Mouse (Mus musculus) spleen, embryonic (tissue): Measurements from ENCODE around the gene Mmp15.
"Not testable (repeated sequence)": the region's sequence is repeated elsewhere in the genome, so short reads cannot be mapped to it uniquely, and the experiment has no call there.

Experiments used
- CTCF ChIA-PET: fragments of 350-600 bp; sonication (Branson Sonifier 250); formaldehyde crosslinking; loops from one replicate; lab custom pipeline; 2022; lab: Charles Lee

Gene Mmp15

DNA sequence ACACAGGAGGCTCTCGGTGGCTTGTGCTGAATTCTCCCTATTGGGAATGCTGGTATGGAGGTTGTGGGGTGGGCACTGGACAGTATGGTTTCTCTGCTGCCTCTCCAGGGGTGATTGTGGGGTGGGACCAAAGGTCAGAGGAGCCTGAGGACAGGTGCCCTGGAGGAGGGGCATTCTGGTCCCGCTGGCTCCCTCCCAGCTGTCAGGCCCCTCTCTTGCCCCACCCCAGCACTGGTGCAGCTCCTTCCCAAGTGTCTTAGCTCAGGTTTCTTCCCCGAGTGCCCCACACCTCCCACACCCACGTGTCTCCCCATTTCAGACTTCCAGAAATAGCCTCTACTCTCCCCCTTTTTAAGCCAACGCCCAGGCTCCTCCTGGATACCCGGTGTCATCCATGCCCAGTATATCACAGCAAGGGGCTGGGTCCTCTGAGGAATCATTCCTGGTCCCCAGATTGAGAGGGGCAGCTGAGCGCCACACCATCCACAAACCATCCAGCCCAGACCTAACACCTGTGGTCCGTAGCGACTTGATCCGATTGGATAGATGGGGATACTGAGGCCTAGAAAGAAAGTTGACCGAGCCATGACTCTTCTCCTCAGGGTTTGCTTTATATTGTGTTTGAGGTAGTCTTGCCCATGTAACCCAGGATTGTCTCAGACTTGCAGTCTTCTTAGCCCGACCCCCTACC lies 24.4 kb downstream of the Mmp15 start:
- CTCF ChIA-PET: no interaction called here

- CTCF ChIA-PET: no interaction called here
Measured at GRCm38 (mm10) chr8:95377101-95377500, 25.0 kb downstream of the Mmp15 start.

DNA sequence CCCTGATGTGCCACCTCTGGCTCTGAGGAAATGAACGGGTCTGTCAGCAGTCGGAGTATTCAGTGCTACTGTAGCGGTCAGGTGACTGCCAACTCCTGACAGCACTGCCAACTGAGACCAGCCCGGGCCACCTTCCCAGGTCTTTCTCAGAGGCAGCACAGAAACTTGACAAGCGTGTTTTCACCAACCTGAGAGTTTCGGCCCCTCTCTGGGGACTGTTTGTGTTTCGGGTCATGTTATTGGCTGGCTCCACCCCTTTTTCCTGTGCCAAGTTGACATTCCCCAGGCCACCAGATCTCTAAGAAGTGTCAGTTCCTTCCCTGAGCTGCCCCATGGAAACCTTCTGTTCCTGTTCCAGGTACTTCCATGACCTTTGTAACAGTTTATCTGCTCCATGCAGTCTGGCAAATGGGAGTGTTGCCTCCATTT lies 25.8 kb downstream of the Mmp15 start:
- CTCF ChIA-PET: interaction anchor here (0.5 to 0.6 kb wide), 2 partner anchors 24 to 63 kb away, joined by 3 to 5 read pairs; no protein-coding TSS in a partner anchor

GRCm38 (mm10) chr8:95378928-95379327 lies 26.9 kb downstream of the Mmp15 start:
- CTCF ChIA-PET: not testable (repeated sequence)

DNA sequence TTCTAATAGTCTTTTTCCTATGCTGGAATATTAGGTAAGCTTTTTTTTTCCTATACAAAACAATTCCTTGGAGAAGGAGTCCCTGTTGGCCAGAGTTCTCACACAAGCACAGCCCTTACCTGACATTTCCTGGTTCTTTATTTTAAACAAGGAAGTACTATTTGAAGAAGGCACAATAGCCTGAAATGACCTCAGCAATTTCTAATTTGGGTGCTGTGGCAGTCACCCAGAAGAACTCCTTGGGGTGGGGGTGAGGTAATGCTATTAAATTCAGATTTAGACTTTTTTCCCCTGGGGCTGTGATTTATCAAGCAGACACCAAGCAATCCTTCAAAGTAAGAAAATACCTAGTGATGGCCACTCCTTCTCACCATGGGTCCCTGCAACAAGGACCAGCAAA lies 28.9 kb downstream of the Mmp15 start:
- CTCF ChIA-PET: interaction anchor here (0.7 kb wide), 1 partner anchor 8 kb away, joined by 3 read pairs; no protein-coding TSS in a partner anchor

DNA sequence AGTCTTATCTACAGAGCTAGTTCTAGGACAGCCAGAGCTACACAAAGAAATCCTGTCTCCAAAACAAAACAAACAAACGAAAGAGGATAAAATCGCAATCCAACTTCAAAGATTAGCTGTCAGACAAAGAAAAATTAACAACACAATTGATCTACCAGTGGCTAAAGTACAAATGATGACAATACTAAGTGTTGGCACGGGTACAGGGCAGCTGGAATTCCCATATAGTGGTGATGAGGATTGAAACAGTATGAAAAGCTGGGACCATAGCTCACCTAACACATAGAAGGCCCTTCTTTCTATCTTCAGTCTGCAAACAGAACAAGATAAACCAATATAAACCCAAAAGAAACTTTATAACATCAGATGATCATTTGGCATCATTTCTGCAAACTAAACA lies 29.5 kb downstream of the Mmp15 start:
- CTCF ChIA-PET: no interaction called here

- CTCF ChIA-PET: no interaction called here
Measured at GRCm38 (mm10) chr8:95384501-95384900, 32.4 kb downstream of the Mmp15 start.

GRCm38 (mm10) chr8:95386037-95386436 lies 34.0 kb downstream of the Mmp15 start:
- CTCF ChIA-PET: no interaction called here

DNA sequence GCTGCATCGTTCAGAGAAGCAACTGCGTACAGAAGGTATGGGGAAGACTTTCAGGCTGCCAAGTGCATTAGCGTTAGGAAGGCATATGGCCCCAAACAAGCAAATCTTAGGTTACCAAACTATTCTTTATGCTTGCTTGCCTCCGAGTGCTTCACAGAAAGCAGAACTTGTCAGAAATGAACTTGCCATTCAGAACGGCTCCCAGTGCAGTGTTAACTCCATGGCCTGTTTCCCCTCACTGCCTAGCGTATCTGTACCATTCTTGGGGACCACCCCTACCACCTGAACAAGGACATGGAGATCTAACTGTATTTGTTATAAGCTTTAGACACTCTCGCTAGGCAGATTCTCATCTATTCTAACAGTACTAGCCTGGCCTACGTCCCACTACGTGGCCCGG lies 35.2 kb downstream of the Mmp15 start:
- CTCF ChIA-PET: interaction anchor here (0.5 kb wide), 1 partner anchor 99 kb away, joined by 3 read pairs; no protein-coding TSS in a partner anchor

GRCm38 (mm10) chr8:95387936-95388335 lies 35.9 kb downstream of the Mmp15 start:
- CTCF ChIA-PET: no interaction called here

DNA sequence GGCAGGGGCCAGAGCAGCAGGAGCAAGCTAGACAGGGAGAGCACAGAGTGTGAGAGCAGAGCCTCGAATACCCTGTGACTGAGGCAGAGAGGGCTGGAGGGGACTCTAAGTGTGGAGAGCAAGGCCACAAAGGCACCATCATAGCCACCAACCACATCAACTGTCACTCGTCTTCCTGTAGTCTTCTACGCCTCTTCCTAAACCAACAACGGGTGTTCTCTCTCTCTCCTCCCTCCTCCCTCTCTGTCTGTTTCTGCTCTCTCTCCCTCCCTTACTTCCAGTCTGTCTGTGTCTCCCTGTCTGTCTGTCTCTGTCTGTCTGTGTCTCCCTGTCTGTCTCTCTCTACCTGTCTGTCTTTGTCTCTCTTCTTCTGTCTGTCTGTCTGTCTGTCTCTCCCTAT lies 38.2 kb downstream of the Mmp15 start:
- CTCF ChIA-PET: no interaction called here

DNA sequence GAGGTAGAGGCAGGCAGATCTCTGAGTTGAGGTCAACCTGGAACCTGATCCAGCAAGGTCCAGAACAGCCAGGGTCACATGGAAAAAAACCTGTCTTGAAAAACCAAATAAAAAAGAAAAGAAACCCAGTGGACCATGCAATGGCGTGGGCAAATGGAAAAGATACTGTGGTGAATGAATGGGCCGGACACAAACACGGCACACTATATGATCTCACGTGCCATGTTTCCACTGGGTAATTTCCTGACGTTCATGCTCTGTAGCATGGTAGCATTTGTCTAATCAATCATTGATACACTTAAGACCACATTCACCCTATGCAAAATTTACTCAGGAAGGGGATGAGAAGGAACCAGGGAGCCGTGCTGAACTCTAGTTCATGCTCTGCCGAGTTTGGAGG lies 39.0 kb downstream of the Mmp15 start:
- CTCF ChIA-PET: no interaction called here

DNA sequence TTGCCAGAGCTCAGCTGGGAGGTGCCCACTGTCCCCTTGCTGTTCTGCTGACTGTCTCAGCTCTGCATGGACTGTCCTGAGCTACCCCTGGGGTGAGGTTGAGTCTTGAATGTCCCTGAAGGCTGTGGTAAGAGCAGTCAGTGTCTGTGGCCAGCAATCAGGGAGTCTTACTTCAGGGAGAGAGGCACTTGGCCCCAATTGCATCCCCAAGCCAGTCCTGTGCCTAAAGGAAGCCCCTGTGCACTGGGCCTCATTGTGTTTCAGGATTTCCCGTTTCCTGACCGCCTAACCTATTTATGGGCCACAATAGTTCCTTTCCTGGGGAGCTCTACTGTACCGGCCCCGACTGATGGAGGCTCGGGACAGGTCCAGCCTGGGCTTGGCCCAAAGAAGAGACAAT lies 40.5 kb downstream of the Mmp15 start:
- CTCF ChIA-PET: no interaction called here

DNA sequence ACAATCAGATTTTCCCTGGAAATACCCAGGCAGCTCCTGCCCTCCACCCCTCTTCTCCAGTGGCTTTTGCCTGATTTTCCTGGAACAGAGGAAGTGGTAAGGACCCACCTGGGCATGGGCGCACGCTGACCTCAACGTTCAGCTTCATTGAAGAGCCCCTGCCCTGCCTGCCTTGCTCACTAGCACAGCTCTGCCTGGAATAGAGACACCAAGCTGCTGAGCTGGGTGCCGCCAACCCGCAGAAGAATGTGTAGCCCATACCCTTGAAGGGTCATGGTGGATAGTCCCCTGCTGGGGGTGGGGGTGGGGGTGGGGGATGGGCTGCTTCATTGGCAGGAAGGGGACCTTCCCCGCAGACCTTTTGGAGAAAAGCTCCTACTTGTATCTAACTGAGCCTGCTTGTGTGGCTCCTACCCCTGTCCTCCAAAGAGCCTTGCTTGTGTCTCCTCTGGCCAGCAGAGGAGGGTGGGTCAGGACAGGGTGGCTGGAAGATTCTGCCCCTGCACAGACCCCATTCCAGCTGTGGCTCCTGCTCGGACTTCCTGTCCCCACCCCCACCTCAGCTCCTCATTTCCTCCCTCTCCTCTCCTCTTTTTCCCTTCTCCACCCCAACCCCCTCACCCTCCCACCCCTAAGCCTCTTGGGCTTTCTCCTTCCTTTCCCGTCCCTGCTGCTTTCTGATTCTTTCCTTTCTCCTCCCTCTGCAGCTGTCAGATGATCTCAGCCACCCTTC lies 43.3 kb downstream of the Mmp15 start:
- CTCF ChIA-PET: no interaction called here

DNA sequence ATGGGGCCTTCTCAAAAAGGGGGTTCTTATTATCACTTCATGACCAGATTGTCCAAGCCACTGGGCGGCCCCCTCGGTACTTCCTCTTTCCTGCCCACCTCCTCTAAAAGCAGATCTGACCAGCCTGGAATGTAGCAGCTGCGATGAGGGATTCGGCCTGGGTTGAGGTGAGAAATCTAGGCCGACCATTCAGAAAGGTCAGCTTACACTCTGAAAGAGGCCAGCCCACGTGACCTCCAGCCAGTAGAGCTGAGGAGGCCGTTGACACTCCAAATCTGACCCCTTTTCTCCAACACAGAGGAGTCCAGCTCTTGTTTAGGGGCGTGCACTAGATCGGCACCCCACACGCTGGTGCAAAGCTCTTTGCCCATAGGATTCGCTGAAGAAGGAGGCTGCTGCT lies 44.7 kb downstream of the Mmp15 start:
- CTCF ChIA-PET: no interaction called here

DNA sequence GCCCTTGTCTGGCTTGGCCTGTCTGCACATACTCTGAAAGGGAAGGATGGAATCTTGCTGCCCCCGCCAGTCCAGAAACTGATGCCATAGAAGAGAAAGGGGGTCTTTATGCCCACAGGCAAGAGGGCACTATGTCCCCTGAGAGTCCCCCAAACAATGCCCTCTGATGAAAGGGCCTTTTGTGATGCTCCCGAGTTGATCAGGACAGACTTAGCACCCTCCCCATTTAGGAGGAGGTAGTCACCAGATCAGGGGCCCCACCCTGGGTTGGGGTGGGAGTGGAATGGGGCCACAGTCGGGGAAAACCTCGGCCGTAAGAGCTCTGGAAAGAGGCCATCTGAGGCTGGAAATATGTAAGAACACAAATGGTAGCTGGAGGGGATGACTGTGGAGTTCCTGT lies 45.1 kb downstream of the Mmp15 start:
- CTCF ChIA-PET: no interaction called here

GRCm38 (mm10) chr8:95399131-95399530 lies 47.1 kb downstream of the Mmp15 start:
- CTCF ChIA-PET: interaction anchor here (0.7 kb wide), 1 partner anchor 435 kb away, joined by 3 read pairs; no protein-coding TSS in a partner anchor

GRCm38 (mm10) chr8:95401091-95401490 lies 49.0 kb downstream of the Mmp15 start:
- CTCF ChIA-PET: no interaction called here

- CTCF ChIA-PET: no interaction called here
Measured at GRCm38 (mm10) chr8:95409518-95409917, 57.5 kb downstream of the Mmp15 start.

- CTCF ChIA-PET: no interaction called here
Measured at GRCm38 (mm10) chr8:95411309-95411972, 59.4 kb downstream of the Mmp15 start.

DNA sequence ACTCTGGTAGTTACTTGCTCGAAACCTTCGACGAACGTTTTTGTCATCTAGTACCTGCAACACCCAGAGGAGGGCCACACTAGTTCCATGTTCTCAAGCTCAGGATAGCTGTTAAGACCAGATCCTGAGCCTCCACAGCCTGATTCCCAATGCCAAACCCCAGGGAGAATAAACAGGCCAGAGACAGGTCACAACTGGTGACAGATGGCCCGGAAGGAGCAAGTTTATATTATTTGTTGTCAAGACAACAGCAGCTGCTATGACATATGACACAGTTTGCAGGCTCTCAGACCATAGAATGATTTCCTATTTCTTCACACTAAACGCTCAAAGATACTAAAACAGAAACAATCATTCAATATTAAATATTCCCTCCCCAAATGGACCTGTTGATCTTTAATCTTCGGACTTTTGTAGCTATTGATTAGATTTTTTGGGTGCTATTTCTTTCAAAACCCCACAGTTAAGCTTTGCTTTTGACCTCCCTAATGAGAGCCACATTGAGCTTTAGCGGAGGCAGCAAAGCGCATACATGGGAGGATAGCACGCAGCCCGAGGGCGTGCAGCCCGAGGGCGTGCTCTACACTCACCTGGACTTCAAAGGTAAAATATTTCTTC lies 70.2 kb downstream of the Mmp15 start:
- CTCF ChIA-PET: no interaction called here
